Mouse (Mus musculus) T-helper 1 cell (primary cell): ENCODE measurements around the gene Acads.
"Not testable (repeated sequence)": the region's sequence is repeated elsewhere in the genome, so short reads cannot be mapped to it uniquely, and the experiment has no call there.

Source experiments
- in situ Hi-C: fragments of 300-600 bp; cut with MboI, MseI; formaldehyde crosslinking; loops from one replicate; pipeline ENCODE4 v1.15.1; 2025; ENCODE audit warnings: high pct_unique_total_duplicates

The Acads gene

GRCm38 (mm10) chr5:115149675-115150459, 30.7 kb upstream of the Acads start:
- in situ Hi-C loops: no loop called here

GRCm38 (mm10) chr5:115148872-115149271, 29.7 kb upstream of the Acads start:
- in situ Hi-C loops: not testable (repeated sequence)

- in situ Hi-C loops: no loop called here
Observed at GRCm38 (mm10) chr5:115148378-115148777, 29.2 kb upstream of the Acads start.

GRCm38 (mm10) chr5:115147388-115147787, 28.2 kb upstream of the Acads start:
- in situ Hi-C loops: no loop called here

GRCm38 (mm10) chr5:115146747-115147130, 27.6 kb upstream of the Acads start:
- in situ Hi-C loops: no loop called here

GRCm38 (mm10) chr5:115145976-115146746, 27.0 kb upstream of the Acads start:
- in situ Hi-C loops: no loop called here

GRCm38 (mm10) chr5:115145253-115145968, 26.3 kb upstream of the Acads start:
- in situ Hi-C loops: no loop called here

GRCm38 (mm10) chr5:115144471-115144870, 25.3 kb upstream of the Acads start:
- in situ Hi-C loops: no loop called here

GRCm38 (mm10) chr5:115143552-115143951, 24.4 kb upstream of the Acads start:
- in situ Hi-C loops: no loop called here

- in situ Hi-C loops: no loop called here
Observed at GRCm38 (mm10) chr5:115142166-115142697, 23.1 kb upstream of the Acads start.

GRCm38 (mm10) chr5:115140726-115141125, 21.6 kb upstream of the Acads start:
- in situ Hi-C loops: no loop called here

GRCm38 (mm10) chr5:115139124-115139523, 20.0 kb upstream of the Acads start:
- in situ Hi-C loops: no loop called here

- in situ Hi-C loops: no loop called here
Observed at GRCm38 (mm10) chr5:115134234-115135165, 15.4 kb upstream of the Acads start, which contains the start of gene Unc119b. Gene Unc119b, minus strand, starts transcription at chr5:115134975.

- in situ Hi-C loops: no loop called here
Observed at GRCm38 (mm10) chr5:115133358-115134066, 14.4 kb upstream of the Acads start.

GRCm38 (mm10) chr5:115132465-115132864, 13.3 kb upstream of the Acads start:
- in situ Hi-C loops: no loop called here

- in situ Hi-C loops: loop anchor here (5.0 kb wide), 1 partner anchor 93 kb away; no protein-coding TSS in a partner anchor
Observed at GRCm38 (mm10) chr5:115129328-115129727, 10.2 kb upstream of the Acads start.

- in situ Hi-C loops: loop anchor here (5.0 kb wide), 1 partner anchor 95 kb away; no protein-coding TSS in a partner anchor
Observed at GRCm38 (mm10) chr5:115127421-115128179, 8.5 kb upstream of the Acads start.

- in situ Hi-C loops: loop anchor here (5.0 kb wide), 1 partner anchor 96 kb away; no protein-coding TSS in a partner anchor
Observed at GRCm38 (mm10) chr5:115126578-115127312, 7.6 kb upstream of the Acads start.
